ENCODE assay signal across 17 mouse cellular contexts in genomic region chr4:153560193-153560592, GRCm38 (mm10).
A peak's percentile ranks its signal among the peaks of the same experiment; 100 is the strongest.
DNase-seq lines count a peak whose midpoint lies in the region; ATAC-seq and TF ChIP-seq lines count a peak whose summit lies in the region.
"Had no signal": no experiment of that assay in that cellular context is flagged by ENCODE, and none has a peak within 500 bp of the region (broad histone marks: within the 10 kb centered on the region; RNA-seq: fewer than 3 reads in every experiment).

No protein-coding gene starts in this region.

- no peak overlapping the region for H3K27ac ChIP-seq in forebrain, embryonic 13.5 days
- H3K27ac ChIP-seq in forebrain, embryonic 15.5 days (replicated peaks) = no peak overlapping the region
- H3K27ac ChIP-seq in hindbrain, postnatal 0 days = no peak overlapping the region
- no peak overlapping the region for H3K27ac ChIP-seq in hindbrain, embryonic 13.5 days
- no peak overlapping the region for H3K27ac ChIP-seq in heart, embryonic 15.5 days
- H3K27ac ChIP-seq: embryonic facial prominence, embryonic 15.5 days; kidney, postnatal 0 days; layer of hippocampus, adult 2 months had no signal

- no peaks in the 10 kb centered on the region for H3K9me3 ChIP-seq in forebrain, embryonic 13.5 days (replicated peaks)
- H3K9me3 ChIP-seq in forebrain, embryonic 15.5 days = no peaks in the 10 kb centered on the region
- no peaks in the 10 kb centered on the region for H3K9me3 ChIP-seq in hindbrain, postnatal 0 days (ENCODE audit: low read length)
- no peaks in the 10 kb centered on the region for H3K9me3 ChIP-seq in hindbrain, embryonic 13.5 days
- H3K9me3 ChIP-seq in E14TG2a.4 (ENCODE audit: low read length) = no peaks in the 10 kb centered on the region
- H3K9me3 ChIP-seq in heart, embryonic 15.5 days (replicated peaks) = no peaks in the 10 kb centered on the region
- H3K9me3 ChIP-seq: embryonic facial prominence, embryonic 15.5 days had no signal

- TF ChIP-seq CTCF in hindbrain, postnatal 0 days (IDR thresholded peaks at IDR 0.05; ENCODE audit: low read depth) = no peak
- TF ChIP-seq CTCF in E14TG2a.4 (conservative IDR thresholded peaks at IDR 0.05; ENCODE audit: low read length) = no peak

- WGBS in forebrain, embryonic 13.5 days = 68% methylated on average over 11 of the region's 11 CpGs
- WGBS in forebrain, embryonic 15.5 days = 58% methylated on average over 11 of the region's 11 CpGs
- 51% methylated on average over 11 of the region's 11 CpGs for WGBS in hindbrain, postnatal 0 days
- 58% methylated on average over 11 of the region's 11 CpGs for WGBS in hindbrain, embryonic 13.5 days
- WGBS in heart, embryonic 15.5 days = 33% methylated on average over 11 of the region's 11 CpGs

- 0 out of 2 replicates have a peak, but pooled peaks cover 4% of the 10 kb centered on the region for H3K27me3 ChIP-seq in forebrain, embryonic 13.5 days
- H3K27me3 ChIP-seq in forebrain, embryonic 15.5 days = no peaks in the 10 kb centered on the region
- no peaks in the 10 kb centered on the region for H3K27me3 ChIP-seq in hindbrain, postnatal 0 days (ENCODE audit: insufficient read depth, low read length)
- no peaks in the 10 kb centered on the region for H3K27me3 ChIP-seq in hindbrain, embryonic 13.5 days
- H3K27me3 ChIP-seq in E14TG2a.4 (ENCODE audit: insufficient read depth, low read length) = peaks cover 13% of the 10 kb centered on the region
- H3K27me3 ChIP-seq in heart, embryonic 15.5 days = peaks cover 6% of the 10 kb centered on the region; the same call in 1 of the 2 replicates
- H3K27me3 ChIP-seq: embryonic facial prominence, embryonic 15.5 days had no signal

- 0 out of 2 replicates have a peak, but pooled peaks have one; percentile 38 for ATAC-seq in forebrain, embryonic 13.5 days
- ATAC-seq in forebrain, embryonic 15.5 days (replicated peaks) = no peak
- peak; percentile 59 for ATAC-seq in hindbrain, postnatal 0 days
- no peak for ATAC-seq in hindbrain, embryonic 13.5 days (ENCODE audit: low FRiP score)
- no peak for ATAC-seq in heart, embryonic 15.5 days (replicated peaks; ENCODE audit: insufficient number of reproducible peaks, insufficient read depth, low FRiP score, low read depth)
- ATAC-seq: intestine, embryonic 16.5 days; liver, postnatal 0 days had no signal

- peak; percentile 65 for DNase-seq in hindbrain, postnatal 0 days (ENCODE audit: low spot score)
- no peak for DNase-seq in testis, postnatal 10 days (ENCODE audit: low spot score)
- no peak for DNase-seq in layer of hippocampus, adult 8-10 months (ENCODE audit: low spot score in 2 of 2)
- DNase-seq: cerebellum, adult 8-10 months; gastrocnemius, postnatal 14 days; liver, postnatal 0 days; lung, postnatal 36 days; right cerebral cortex, adult 18-20 months had no signal

- no peak overlapping the region for H3K4me3 ChIP-seq in forebrain, embryonic 13.5 days
- no peak overlapping the region for H3K4me3 ChIP-seq in forebrain, embryonic 15.5 days
- H3K4me3 ChIP-seq in hindbrain, postnatal 0 days (ENCODE audit: low read length) = no peak overlapping the region
- H3K4me3 ChIP-seq in hindbrain, embryonic 13.5 days = no peak overlapping the region
- H3K4me3 ChIP-seq in E14TG2a.4 (replicated peaks; ENCODE audit: low read length) = 0 out of 2 replicates have a peak overlapping the region, but pooled peaks have one; percentile 7
- H3K4me3 ChIP-seq in heart, embryonic 15.5 days = no peak overlapping the region
- H3K4me3 ChIP-seq: embryonic facial prominence, embryonic 15.5 days; layer of hippocampus, adult 2 months had no signal

- H3K9ac ChIP-seq in forebrain, embryonic 13.5 days = no peak overlapping the region
- H3K9ac ChIP-seq in forebrain, embryonic 15.5 days (replicated peaks) = no peak overlapping the region
- no peak overlapping the region for H3K9ac ChIP-seq in hindbrain, postnatal 0 days (replicated peaks; ENCODE audit: low read length)
- no peak overlapping the region for H3K9ac ChIP-seq in hindbrain, embryonic 13.5 days
- H3K9ac ChIP-seq in heart, embryonic 15.5 days = no peak overlapping the region
- H3K9ac ChIP-seq: embryonic facial prominence, embryonic 15.5 days; liver, postnatal 0 days had no signal

- peaks cover 8% of the 10 kb centered on the region; the same call in 1 of the 2 replicates for H3K4me1 ChIP-seq in forebrain, embryonic 13.5 days
- no peaks in the 10 kb centered on the region for H3K4me1 ChIP-seq in forebrain, embryonic 15.5 days
- H3K4me1 ChIP-seq in hindbrain, postnatal 0 days (ENCODE audit: insufficient read depth, low read length) = no peaks in the 10 kb centered on the region
- peaks cover 15% of the 10 kb centered on the region for H3K4me1 ChIP-seq in hindbrain, embryonic 13.5 days (replicated peaks)
- H3K4me1 ChIP-seq in E14TG2a.4 (replicated peaks; ENCODE audit: low read depth, low read length) = peaks cover 75% of the 10 kb centered on the region
- peaks cover 8% of the 10 kb centered on the region for H3K4me1 ChIP-seq in heart, embryonic 15.5 days (replicated peaks)
- H3K4me1 ChIP-seq: embryonic facial prominence, embryonic 15.5 days had no signal

- no peaks in the 10 kb centered on the region for H3K36me3 ChIP-seq in forebrain, embryonic 13.5 days (ENCODE audit: poor library complexity, severe bottlenecking)
- H3K36me3 ChIP-seq in forebrain, embryonic 15.5 days = no peaks in the 10 kb centered on the region
- H3K36me3 ChIP-seq in hindbrain, postnatal 0 days (ENCODE audit: insufficient read depth, low read length) = no peaks in the 10 kb centered on the region
- no peaks in the 10 kb centered on the region for H3K36me3 ChIP-seq in hindbrain, embryonic 13.5 days
- H3K36me3 ChIP-seq in E14TG2a.4 (ENCODE audit: insufficient read depth, low read length) = no peaks in the 10 kb centered on the region
- no peaks in the 10 kb centered on the region for H3K36me3 ChIP-seq in heart, embryonic 15.5 days
- H3K36me3 ChIP-seq: embryonic facial prominence, embryonic 15.5 days had no signal

- H3K4me2 ChIP-seq in forebrain, embryonic 13.5 days = no peak overlapping the region
- H3K4me2 ChIP-seq in forebrain, embryonic 15.5 days (replicated peaks) = no peak overlapping the region
- no peak overlapping the region for H3K4me2 ChIP-seq in hindbrain, postnatal 0 days (ENCODE audit: low read depth, low read length)
- H3K4me2 ChIP-seq in hindbrain, embryonic 13.5 days = no peak overlapping the region
- peak overlapping the region; percentile 39 for H3K4me2 ChIP-seq in heart, embryonic 15.5 days
- H3K4me2 ChIP-seq: embryonic facial prominence, embryonic 15.5 days had no signal

Comparison
In these comparisons a context has a peak if more than half of its experiments do, and no peak if none do; other contexts are left out.
1. ATAC-seq: peak in forebrain, embryonic 13.5 days (single experiment) and hindbrain, postnatal 0 days (single experiment); none in forebrain, embryonic 15.5 days (single experiment), hindbrain, embryonic 13.5 days (single experiment) and heart, embryonic 15.5 days (single experiment).